Mouse (Mus musculus): ENCODE measurements around the gene Prf1.

GRCm38 (mm10) chr10:61258131-61258530 is 39.5 kb upstream of the Prf1 start:
- TF ChIP-seq TCF12 (IDR thresholded peaks at IDR 0.05; ENCODE audit: insufficient read depth, poor library complexity, severe bottlenecking) (no peak), POLR2A (IDR thresholded peaks at IDR 0.05; ENCODE audit: insufficient read length, low read depth) (no peak), CEBPB (IDR thresholded peaks at IDR 0.05; ENCODE audit: insufficient read depth, poor library complexity, severe bottlenecking) (no peak), MYOD1 (IDR thresholded peaks at IDR 0.05; ENCODE audit: control insufficient read depth in 1 of 3, insufficient read length in 2 of 3, low read depth in 2 of 3) (no peak), MAX (IDR thresholded peaks at IDR 0.05; ENCODE audit: low read depth) (no peak), MYOG (IDR thresholded peaks at IDR 0.05; ENCODE audit: control insufficient read depth in 1 of 3, insufficient read depth in 1 of 3, insufficient read length in 2 of 3, low read depth in 2 of 3) (no peak), USF1 (IDR thresholded peaks at IDR 0.05; ENCODE audit: low read depth) (no peak), E2F4 (IDR thresholded peaks at IDR 0.05; ENCODE audit: insufficient read depth) (no peak)

Measured in myocyte (in vitro differentiated cells).